Mouse (Mus musculus): ENCODE data around the gene Atxn7l3b.

DNA sequence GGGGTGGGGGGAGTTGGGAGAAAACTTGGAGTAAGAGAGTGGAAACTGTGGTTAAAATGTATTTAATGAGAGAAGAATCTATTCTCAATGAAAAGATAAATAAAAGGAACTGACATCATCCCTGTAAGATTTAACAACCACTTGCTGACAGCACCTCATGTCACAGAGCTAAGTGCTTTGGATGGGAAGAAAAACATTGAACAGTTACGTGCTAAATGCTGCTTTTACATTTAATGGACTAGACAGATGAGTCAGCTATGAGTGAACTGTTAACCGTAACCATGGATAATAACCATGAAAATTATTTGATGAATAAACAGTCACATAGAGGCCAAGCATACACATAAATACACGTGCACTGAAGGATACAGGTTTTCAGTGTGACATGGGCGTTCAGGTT lies 48.8 kb upstream of the Atxn7l3b start:
- no peak for TF ChIP-seq CTCF (IDR thresholded peaks at IDR 0.05; ENCODE audit: insufficient read depth, low read depth, low read length)
- no peak for TF ChIP-seq POLR2A (IDR thresholded peaks at IDR 0.05; ENCODE audit: insufficient read depth, low read depth, low read length)
